Mouse (Mus musculus) bone marrow macrophage, adult 2 months (primary cell): Measurements from ENCODE around the gene Top3a. TPM values are rescaled to one million over a fixed set of nuclear protein-coding genes. Genes with fewer than 3 reads are reported as not detected.
"Not testable (repeated sequence)": the region's sequence is repeated elsewhere in the genome, so short reads cannot be mapped to it uniquely, and the experiment has no call there.

Experiments used
- H3K27ac ChIP-seq: 2 replicates; pipeline ENCODE4 v1.5.1; 2012; ENCODE audit warnings: low read depth, low read length; ENCODE audit not compliant: insufficient read depth
- H3K4me1 ChIP-seq: 2 replicates; pipeline ENCODE4 v1.6.1; 2012; ENCODE audit warnings: low read length; ENCODE audit not compliant: control insufficient read depth, insufficient read depth
- H3K4me3 ChIP-seq: 2 replicates; pipeline ENCODE4 v1.5.1; 2012; ENCODE audit warnings: mild to moderate bottlenecking, low read length, moderate library complexity; ENCODE audit not compliant: insufficient read depth
- CTCF ChIP-seq: IDR thresholded peaks from 2 replicates; pipeline ENCODE4 v1.5.1; 2012; ENCODE audit warnings: low read depth, mild to moderate bottlenecking, low read length, moderate library complexity
- POLR2A ChIP-seq: IDR thresholded peaks from 2 replicates; pipeline ENCODE4 v1.6.1; 2012; ENCODE audit warnings: mild to moderate bottlenecking, low read depth, low read length, borderline replicate concordance
- polyA plus RNA-seq: library from polyadenylated mRNA; stranded (reverse); fragments of >200 nt; gene quantifications from 2 replicates; pipeline ENCODE4 v1.2.4, GENCODE M21; 2012; ENCODE audit not compliant: missing spikeins, insufficient read depth, insufficient read length

Top3a gene
- polyA plus RNA-seq = 13.2 and 13.7 TPM in 2 replicates

DNA sequence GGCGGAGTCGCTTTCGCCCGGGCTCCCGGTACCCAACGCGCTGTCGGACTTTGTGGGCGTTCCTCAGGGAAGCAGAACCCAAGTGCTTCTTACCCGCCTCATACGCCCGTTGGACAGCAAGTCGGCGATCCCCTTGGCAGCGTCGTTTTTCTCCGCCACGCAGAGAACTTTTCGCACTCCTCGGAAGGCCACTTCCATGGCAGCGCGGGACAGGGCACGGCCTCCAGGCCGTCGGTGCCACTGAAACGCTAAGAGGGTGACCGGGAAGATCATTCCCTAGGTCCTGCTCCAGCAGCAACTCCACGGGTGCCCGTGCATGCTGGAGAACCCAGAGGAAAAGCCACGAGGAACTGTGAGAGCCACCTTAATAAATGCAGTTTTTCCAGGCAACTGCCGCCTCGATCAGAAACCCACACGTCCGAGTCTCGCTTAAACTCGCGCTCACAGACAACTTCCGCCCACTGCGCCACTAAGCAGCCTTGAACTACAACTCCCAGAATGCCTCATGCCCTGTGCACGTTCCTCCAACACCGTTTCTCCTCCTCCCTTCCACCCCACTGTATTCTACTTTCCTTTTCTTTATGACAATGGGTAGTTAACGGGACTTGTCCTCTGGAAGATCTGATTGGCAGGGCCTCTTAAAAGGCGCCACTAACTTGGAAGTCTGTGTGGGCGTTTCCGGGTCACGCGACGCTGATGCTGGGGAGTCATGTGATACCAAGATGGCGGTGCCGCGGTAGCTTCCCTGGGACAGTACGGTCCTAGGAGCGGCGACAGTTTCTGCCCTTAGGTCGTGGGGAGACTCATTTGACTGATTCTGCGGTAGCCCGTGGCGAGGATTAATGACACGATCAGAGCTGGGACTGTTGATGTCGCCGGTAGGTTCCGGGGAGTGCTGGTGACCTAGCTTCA is at the start of gene Top3a, which contains the start of gene Smcr8:
Top3a (minus strand) TSS at position 537 of the 912 bp plus-strand sequence.
Smcr8 (plus strand) TSS at position 696 of the 912 bp plus-strand sequence.
- peak within 1 kb of the TSS; percentile 80 for H3K4me3 ChIP-seq
- peaks cover 34% of the 10 kb centered on the region for H3K4me1 ChIP-seq
- H3K27ac ChIP-seq = peak within 1 kb of the TSS; percentile 99
- TF ChIP-seq CTCF = no peak
- peak; percentile 88 for TF ChIP-seq POLR2A

- TF ChIP-seq CTCF = no peak
- TF ChIP-seq POLR2A = no peak
- Histone ChIP-seq H3K27ac (no peak overlapping the region), H3K4me3 (no peak overlapping the region), H3K4me1 (peaks cover 14% of the 10 kb centered on the region)
These were observed 49.5 kb upstream of the Top3a start for GRCm38 (mm10) chr11:60826700-60827099.

DNA sequence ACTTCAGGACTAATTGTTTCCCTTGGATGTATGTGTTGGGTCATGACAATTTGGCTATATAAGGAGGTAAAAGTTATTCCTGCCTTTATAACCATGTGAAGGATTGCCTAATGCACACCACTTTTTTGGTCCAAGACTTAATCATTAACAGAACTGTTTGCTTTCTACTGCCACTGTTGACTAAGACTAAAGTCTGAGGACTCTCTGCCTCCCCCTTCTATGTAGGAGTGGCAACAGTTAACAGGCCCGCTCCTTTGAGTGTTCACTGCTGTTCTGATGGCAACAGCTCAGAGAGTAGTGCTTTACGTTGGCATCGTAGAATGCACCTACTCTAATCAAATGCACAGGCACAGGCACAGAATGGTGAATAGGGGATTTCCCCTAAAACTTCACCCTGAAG is 48.0 kb upstream of the Top3a start:
- no peak for TF ChIP-seq POLR2A
- no peak for TF ChIP-seq CTCF
- no peak overlapping the region for H3K4me3 ChIP-seq
- no peak overlapping the region for H3K27ac ChIP-seq
- H3K4me1 ChIP-seq = peaks cover 10% of the 10 kb centered on the region

DNA sequence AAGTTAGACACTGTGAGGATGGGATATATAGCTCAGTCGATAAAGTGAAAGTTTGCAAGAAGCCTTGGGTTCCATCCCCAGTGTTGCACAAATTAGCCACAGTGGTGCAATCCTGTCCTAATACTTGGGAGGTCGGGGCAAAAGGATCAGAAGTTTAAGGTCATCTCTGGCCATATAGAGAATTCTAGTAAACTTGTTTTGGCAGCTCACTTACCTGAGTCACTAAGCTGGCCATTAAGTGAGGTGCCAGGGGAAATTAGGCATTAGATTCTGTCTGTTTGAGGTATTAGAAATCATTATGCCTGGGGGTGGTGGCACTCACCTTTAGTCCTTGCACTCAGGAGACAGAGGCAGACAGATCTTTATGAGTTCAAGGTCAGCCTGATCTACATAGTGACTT is 46.6 kb upstream of the Top3a start:
- no peak overlapping the region for H3K4me3 ChIP-seq
- TF ChIP-seq POLR2A (no peak), CTCF (no peak)
- H3K27ac ChIP-seq = no peak overlapping the region
- peaks cover 10% of the 10 kb centered on the region for H3K4me1 ChIP-seq

DNA sequence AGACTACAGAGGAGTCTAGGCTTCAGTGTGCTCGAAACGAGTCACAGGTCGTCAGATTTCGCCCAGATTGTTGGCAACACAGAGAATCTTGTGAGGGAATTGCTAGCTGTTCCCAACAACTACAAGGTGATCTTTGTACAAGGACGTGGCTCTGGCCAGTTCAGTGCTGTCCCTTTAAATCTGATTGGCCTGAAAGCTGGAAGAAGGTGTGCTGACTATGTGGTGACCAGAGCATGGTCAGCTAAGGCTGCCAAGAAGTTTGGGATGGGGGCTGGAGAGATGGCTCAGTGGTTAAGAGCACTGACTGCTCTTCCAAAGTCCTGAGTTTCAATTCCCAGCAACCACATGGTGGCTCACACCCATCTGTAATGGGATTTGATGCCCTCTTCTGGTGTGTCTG is 39.2 kb upstream of the Top3a start:
- H3K4me1 ChIP-seq = no peaks in the 10 kb centered on the region
- TF ChIP-seq POLR2A (no peak), CTCF (no peak)
- no peak overlapping the region for H3K4me3 ChIP-seq
- no peak overlapping the region for H3K27ac ChIP-seq

GRCm38 (mm10) chr11:60811618-60812017 is 34.5 kb upstream of the Top3a start, which contains the start of gene Shmt1:
Shmt1 (minus strand) TSS chr11:60811718.
- H3K27ac ChIP-seq = not testable (repeated sequence)
- H3K4me1 ChIP-seq = peaks cover 22% of the 10 kb centered on the region
- peak within 1 kb of the TSS; percentile 70 for H3K4me3 ChIP-seq

DNA sequence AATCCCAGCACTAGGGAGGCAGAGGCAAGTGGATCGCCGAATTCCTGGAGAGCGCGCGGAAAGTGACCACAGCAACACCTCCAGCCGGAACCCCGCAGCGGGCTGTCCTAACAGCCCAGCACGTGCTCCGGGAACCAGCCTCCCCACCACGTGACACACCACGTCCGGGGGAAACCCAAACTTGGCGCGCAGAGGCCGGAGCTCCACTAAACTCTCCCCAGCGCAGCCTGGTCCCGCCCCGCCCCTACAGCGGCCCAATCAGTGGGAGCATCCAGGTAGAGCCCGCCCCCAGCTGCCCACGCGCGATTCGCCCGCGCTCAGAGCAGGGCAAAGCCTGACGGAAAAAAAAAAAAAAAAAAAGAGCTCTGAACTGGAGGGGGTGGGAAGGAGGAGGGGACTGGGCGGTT is 33.9 kb upstream of the Top3a start:
- Histone ChIP-seq H3K4me1 (peaks cover 25% of the 10 kb centered on the region), H3K27ac (no peak overlapping the region), H3K4me3 (peak overlapping the region; percentile 70)
- TF ChIP-seq CTCF = no peak
- TF ChIP-seq POLR2A = no peak

- no peak for TF ChIP-seq CTCF
- TF ChIP-seq POLR2A = no peak
- peak overlapping the region; percentile 70 for H3K4me3 ChIP-seq
- peaks cover 28% of the 10 kb centered on the region for H3K4me1 ChIP-seq
- no peak overlapping the region for H3K27ac ChIP-seq
These were observed 33.1 kb upstream of the Top3a start for GRCm38 (mm10) chr11:60810046-60810965.

DNA sequence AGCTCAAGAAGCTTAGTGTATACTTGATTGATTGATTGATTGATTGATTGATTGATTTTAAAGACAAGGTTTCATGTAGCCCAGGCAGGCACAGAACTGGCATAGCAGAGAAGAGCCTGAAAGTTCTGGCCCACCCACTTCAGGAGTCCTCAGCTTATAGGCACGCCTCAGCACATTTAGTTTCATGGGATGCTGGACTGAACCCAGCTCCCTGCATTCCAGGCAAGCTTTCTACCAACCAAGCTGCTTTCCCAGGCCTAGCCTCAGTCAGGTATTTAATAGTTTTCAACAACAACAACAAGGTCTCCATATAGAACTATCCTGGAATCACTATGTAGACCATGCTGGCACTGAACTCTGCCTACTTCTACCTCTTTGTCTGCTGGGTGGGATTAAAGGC is 32.4 kb upstream of the Top3a start:
- no peak for TF ChIP-seq POLR2A
- TF ChIP-seq CTCF = no peak
- peak overlapping the region; percentile 70 for H3K4me3 ChIP-seq
- H3K27ac ChIP-seq = no peak overlapping the region
- H3K4me1 ChIP-seq = peaks cover 28% of the 10 kb centered on the region
